Mouse (Mus musculus) cerebellum, adult 9-11 months (tissue): ENCODE results near the gene Snf8.

ENCODE experiments used
- DNase-seq: peaks from one replicate; pipeline ENCODE4 v3.0.0; 2022

Gene Snf8

DNA sequence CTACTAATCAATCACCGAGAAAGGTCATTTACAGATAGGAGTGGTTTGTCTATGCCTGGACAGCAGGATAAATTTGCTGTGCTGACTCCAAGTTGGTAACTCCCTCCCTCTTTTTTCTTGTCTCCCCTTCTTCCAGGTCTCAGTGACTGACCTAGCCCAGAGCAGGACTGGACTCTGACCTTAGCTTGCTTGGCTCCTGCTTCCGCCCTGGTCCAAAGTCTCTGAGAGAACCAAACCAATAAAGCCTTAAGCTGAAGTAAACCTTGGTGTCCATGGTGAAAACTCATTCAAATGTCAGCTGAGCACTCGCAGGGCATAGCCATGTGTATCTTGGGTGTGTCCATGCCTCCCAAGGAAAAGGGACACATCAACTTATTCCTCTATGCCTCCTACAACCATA is 4.1 kb upstream of the Snf8 start:
- no peak for DNase-seq

DNA sequence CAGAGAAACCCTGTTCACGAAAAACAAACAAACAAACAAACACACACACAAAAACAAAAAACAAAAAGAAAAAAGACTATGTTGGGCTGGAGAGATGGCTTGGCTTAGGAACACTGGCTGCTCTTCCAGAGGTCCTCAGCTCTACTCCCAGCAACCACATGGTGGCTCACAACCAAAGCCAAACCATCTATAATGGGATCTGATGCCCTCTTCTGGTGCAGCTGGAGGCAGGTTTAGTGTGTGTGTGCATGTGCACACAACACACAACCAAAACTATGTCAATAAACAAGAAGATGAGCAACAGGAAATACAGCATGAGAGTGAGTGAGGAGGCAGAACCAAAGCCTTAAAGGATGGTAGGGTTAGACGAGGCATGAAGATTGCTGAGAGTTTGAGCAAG is 3.0 kb upstream of the Snf8 start:
- DNase-seq: no peak

DNA sequence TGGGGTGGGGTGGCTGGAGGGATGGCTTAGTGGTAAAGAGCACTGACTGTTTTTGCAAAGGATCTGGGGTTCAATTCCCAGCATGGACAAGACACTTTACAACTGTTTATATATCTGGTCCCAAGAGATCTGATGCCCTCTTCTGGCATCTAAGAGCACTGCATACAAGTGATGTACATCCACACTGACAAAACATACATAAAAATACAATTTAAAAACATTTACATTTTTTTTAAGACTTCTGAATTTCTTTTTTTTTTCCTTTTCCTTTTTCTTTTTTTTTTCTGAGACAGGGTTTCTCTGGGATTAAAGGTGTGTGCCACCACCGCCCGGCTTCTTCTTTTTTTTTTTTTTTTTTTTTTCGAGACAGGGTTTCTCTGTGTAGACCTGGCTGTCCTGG is 1.4 kb upstream of the Snf8 start:
- DNase-seq: no peak

DNA sequence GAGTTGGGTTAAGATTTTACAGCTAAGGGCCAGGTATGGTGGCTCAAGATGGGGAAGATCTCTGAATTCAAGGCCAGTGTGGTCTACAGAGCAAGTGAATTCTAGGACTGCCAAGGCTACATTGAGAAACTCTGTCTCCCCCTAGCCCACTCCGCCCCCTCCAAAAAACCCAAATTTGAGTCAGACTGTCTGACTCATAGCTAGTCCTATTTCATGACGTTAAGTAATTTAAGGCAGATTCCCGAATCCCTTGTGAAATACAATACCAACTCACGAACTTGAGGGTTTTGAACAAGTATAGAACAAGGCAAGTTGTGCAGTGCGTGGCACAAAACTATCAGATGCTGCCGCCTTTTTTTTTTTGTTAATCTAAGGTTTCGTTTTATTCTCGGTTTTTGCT is 569 bp upstream of the Snf8 start:
- DNase-seq: no peak

DNA sequence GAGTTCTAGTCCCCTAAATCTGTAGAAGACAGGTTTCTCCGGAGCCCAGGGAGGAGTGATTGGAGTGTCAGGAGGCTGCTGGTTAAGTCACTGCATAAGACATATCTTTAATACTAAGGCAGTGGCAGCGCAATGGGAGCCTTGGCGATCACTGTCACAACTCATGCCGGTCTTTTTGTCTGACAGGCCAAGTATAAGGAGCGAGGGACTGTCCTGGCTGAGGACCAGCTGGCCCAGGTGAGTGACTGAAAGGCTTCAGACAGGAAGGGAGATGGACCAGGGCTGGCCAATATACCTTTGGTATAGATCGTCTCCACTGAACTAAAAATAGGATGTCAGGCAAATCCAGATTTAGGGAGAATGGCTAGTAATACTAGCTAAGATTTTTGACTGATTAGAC is 448 bp downstream of the Snf8 start:
- peak; percentile 42 for DNase-seq

DNA sequence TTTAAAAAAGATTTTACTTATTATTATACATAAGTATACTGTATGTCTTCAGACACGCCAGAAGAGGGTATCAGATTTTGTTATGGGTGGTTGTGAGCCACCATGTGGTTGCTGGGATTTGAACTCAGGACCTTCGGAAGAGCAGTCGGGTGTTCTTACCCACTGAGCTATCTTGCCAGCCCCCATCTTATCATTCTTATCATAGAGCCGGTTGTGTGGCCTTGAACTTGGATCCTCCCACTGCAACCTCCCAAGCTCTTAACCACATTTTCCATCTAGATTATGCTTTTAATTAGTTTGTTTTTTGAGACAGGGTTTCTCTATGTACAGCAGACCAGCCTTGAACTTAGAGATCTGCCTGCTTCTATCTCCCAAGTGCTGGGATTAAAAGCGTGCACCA is 2.8 kb downstream of the Snf8 start:
- no peak for DNase-seq

DNA sequence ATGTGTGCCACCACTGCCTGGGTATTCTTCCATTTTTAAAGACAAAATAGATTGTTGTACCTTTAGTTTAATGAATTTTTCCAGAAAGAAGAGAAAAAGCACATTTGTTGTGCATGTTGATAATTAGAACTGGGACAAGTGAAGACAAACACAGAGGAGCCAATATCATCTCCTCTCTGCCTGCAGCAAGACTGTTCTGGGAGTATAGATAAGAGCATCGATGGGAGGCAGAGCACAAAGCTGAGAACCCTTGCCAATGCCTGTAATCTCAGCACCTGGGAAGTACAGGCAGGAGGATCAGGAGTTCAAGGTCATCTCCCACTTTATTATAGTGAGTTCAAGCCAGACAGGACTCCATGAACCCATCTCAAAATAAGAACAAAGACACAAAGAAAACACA is 3.9 kb downstream of the Snf8 start:
- DNase-seq: no peak

DNA sequence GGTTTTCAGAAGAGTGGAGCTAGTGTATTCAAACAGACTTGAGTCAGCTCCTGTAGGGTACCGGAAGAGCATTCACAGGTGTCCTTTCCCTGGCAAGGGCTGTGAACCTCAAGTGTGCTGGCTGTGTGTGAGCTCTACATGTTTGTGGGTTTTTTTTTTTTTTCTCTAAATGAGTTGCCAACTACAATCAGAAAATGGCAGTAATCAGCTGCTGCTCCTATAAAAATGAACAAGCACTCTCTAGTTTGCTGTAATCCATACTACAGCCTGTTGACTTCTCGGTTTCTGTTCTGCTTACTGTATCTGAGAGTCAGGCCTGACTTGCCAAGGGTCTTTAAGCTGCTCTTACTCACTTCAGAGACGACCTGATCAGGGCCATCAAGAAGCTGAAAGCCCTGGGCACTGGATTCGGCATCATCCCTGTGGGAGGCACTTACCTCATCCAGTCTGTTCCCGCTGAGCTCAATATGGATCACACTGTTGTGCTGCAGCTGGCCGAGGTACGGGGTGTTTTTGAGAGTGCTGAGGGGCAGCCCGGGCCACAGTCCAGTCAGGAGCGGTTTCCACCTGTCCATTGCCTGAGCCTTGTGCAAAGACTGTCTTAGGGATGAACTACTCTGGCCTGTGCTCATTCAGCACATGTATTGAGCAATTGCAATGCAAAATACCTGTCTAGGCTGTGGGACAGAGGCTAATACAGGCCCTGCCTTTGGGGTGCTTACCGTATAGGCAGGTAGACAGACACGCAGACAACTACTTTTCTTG is 10.3 kb downstream of the Snf8 start:
- DNase-seq: no peak

DNA sequence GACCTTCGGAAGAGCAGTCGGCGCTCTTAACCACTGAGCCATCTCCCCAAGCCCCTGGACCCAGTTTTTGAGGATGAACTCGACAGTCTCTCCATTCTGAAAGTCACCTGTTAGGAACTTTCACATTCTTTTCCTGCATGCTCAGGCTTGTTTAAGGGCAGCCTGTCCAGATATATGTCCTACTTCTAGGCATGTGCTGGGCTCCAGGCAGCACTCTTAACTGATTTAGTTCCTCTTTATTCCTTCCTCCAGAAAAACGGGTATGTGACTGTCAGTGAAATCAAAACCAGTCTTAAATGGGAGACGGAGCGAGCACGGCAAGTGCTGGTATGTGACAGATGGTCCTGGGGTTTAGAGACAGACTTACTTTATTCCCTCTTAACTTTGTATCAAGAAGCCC is 11.3 kb downstream of the Snf8 start:
- DNase-seq: no peak

DNA sequence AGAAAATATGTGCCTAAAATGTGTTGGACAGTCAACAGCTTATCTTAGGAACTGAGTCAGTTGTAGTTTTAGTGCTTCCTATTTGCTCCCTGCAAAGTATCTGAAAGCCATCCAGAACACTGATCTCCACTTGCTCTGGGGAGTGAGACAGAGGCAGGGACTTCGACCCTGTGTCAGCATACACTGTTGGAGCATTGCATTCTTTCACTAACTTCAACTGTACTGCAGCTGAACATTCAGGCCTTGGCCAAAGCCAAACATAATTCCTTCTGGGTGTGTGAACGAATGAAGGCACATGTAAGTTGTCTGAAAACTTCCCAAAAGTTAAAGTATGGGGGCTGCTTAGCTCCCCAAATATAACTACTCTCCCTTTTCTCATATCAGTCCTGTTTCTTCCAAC is 12.1 kb downstream of the Snf8 start:
- no peak for DNase-seq

DNA sequence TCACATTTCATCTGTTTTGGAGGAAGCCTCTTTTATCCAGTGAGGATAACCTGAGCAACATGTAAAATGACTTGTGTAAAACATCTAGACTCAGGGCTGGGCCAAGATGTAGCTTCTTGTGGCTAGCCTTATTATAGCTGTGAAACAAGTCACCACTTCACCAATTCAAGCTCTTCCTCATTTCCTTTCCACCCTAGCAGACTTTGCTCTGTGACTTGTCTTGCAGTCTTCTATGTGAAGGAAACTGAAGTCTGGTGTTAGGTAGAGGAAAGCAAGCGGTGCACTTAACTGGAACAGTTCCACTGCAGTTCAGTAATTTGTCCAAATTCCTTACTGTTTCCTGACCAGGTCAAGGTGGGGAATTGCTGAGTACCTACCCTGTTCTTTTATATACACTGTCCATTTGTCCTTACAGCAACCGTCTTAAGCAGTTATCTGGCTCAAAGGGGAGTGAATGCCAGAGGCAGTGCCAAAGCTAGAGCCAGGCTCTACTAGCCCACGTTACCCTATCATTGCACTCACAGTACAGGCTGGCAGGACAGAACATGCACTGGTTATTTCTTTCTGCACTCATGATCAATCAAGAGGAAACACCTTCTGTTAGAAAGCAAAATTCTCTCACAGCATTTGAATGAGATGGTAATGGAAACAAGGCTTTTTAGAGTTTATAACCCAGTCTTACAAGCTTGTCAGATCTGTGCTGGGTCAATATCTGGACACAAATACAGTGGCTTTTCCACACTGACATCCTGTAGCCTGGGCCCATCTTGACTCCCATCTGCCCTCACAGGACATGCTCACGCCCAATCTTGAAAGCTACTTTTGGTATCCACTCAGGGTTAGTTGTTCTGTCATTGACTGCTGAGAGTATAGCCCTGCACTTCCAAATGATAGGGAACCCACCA is 13.0 kb downstream of the Snf8 start:
- DNase-seq: no peak

DNA sequence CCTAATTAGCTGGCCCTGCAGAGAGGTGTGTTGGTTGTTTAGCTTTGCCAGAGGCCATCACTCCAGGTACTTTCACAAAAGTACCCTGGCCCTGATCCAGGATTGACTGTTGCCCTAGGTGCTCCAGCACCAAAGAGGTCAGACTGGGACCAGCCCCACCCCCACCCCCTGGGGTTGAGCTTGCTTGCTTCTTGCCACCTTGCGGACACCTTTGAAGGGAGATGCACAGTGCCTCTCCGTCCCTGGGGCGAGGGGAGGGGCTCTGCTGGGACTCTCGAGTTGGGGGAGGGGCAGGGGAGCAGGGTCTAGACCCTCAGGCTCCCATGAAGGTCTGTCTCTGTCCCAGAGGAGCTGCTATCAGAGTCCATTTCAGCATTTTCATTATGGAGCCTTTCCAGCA is 15.3 kb downstream of the Snf8 start:
- no peak for DNase-seq

DNA sequence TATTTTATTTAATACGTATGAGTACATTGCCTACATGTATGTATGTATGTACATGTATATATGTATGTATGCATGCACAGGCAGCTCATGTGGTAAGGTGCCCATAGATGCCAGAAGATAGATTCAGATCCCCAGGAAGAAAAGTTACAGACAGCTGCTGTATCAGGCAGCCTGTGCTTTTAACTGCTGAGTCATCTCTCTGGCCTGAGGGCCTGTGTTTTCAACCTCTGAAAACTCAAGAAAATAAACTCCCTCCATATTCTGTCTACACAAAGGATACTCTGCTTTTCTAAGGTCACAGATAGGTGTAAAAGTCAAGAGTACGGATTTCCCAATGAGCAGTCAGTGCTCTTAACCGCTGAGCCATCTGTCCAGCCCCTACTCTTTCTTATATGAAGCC is 16.2 kb downstream of the Snf8 start:
- DNase-seq: no peak

DNA sequence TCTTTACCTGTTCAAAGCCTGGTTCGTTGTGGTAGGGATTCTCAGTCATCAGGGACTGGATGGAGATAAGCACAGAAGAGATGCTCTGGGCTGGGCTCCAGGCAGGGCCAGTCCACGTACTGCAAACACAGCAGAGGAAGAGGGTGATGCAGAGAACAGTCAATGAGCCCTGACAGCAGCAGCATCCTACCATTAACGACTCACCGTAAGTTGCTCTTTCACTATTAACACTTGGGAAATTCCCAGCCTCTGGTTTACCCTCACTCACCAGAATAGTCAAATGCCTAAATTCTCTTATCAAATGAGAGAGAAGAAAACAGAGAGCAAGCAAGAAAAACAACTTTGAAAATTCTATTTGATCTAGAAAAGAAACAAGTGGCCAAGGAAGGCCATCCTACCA is 23.6 kb downstream of the Snf8 start:
- no peak for DNase-seq

DNA sequence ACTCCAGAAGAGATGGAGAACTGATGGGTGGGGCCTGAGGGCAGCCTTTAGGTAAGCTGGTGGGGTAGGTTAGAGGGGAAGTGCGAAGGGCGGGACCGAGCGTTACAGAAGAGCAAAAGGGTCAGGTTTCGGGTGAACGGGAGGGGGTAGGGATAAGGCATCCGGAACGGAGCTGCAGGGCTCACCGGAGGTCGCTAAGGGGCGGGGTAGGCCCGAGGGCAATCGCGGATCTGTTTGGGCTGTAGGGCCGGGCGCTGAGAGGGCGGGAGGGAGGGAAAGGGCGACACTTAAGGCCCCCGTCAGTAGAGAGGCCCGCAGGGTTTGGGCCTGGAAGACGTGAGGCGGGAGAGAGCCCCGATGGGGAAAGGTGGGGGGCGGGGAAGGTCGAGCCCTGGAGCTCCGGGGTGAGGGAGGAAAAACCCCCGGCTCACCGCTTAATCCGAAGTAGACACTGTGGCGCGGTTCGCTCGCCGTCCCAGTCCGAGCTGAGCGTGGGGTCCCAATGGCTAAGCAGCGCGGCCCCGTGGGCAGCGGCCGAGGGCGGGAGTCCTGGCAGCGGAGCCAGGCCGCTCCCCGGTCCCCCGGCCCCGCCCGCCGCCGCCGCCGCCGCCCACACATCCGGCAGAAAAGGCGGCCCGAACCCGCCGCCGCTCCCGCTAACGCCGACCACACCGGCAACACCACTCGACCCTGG is 30.0 kb downstream of the Snf8 start:
- no peak for DNase-seq

DNA sequence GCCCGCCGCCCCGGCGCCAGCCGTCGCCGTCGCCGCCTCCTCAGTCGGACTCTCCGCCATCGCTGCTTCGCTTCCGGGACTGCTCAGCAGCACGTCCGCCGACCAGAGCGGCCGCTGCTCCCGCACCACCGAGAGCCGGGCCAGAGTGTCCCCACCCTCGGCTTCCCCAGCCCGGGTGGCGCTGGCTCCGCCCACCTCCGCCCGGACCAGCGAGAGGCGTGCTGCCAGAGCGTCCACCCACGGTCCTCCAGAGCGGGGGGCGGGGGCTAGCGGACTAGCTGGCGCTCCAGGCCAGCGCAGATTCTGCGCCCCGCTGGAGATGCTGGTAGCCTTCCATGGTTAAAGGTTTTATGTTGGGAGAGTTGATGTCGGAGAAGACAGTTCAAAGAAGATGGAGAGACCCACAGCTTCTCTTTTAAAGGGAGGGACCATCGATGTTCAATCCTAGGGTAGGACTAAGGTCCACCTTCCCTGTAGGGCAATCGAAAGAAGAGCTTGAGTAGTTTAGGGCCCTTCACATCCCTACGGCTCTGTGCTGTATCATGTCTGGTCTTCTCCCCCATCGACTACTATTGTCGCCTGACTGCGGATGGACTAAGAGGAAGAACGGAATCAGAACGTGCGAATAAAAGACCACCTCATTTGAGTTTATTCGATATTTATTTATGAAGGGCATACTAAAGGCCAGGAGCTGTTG is 30.7 kb downstream of the Snf8 start, which contains the start of gene Ube2z:
Gene Ube2z (minus strand): TSS at position 174 of the 697 bp plus-strand sequence.
- DNase-seq: peak; percentile 98

DNA sequence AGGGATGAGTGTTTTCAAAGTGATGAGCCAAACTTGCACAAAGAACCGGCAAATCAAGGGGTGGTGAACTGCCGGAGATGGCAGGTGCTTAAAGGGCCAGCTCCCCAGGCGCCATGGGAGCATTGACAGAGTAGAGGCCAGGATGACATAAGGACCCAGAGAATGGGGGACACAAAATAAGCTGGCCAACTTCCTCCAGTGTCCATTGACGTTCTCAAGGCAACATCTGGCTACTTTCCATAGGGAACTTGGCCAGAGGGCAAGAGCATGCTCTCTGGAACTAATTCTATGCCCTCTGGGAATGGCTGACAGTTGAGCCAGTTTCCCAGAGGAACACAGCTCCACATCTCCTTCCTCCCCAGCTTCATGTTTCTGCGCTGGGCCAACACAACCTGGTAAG is 33.5 kb downstream of the Snf8 start:
- peak; percentile 40 for DNase-seq

DNA sequence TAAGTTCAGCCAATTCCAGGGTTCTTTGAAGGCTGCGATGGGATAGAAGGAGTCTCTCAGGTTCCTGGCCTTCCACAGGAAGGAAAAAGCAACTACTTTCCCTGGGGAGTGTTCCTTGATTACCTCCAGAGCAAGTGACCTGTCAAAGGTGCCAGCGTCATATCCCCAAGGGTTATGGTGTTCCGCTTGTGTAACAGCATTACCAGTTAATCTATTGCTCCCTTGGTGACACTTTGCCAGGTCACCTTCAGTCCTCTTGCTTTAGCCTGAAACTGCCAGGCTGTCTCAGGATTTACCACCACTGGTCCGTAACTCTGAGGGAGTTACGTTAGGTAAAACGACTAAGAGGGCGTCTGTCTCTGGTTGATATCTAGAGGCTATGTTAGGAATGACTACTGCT is 35.7 kb downstream of the Snf8 start:
- no peak for DNase-seq

DNA sequence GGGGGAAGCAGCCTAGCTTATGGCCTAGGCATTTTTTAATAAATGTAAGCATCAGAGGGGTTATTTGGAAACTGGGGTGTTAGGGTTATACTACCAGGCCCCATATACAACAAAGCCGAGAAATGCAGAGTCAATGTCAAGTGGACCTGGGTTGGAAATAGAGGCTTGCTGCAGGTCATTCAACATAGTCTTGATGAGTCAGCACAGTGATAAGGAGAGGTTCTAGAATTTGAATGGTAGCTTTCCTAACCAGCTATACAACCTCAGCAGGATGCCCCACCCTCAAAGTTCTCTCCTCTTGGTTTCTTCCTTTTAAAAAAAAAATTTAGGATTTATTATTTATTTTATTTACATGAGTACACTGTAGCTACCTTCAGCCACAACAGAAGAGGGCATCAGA is 36.3 kb downstream of the Snf8 start:
- DNase-seq: no peak

DNA sequence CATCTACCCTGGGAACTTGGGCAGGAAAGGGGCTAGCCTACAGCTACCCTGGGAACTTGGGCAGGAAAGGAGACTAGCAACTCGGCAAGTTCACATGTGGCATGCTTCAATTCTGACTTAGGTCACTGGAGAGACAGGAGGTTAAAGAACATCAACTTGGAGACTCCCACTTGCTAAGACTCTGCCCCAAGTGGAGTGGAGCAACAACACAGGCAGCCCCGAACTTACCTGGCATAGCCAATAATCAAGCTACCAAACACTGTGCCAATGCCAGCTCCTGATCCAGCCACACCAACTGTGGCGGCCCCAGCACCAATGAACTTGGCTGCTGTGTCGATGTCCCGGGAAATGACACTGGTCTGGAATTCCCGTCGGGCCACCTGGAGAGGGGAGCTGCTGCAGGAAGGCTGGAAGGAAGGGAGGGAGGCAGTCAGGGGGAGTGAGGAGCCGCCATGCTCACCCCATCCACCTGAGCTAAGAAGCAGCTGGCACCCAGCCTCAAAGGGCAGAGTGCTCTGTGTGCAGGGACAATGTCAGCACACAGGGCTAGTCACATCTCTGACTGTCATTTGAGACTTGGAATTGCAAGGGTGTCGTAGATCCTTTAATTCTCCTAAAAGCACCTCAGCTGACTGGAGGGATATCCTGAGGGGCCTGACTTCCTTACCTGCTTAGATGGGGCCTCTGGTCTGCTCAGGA is 38.8 kb downstream of the Snf8 start:
- DNase-seq: peak; percentile 54

DNA sequence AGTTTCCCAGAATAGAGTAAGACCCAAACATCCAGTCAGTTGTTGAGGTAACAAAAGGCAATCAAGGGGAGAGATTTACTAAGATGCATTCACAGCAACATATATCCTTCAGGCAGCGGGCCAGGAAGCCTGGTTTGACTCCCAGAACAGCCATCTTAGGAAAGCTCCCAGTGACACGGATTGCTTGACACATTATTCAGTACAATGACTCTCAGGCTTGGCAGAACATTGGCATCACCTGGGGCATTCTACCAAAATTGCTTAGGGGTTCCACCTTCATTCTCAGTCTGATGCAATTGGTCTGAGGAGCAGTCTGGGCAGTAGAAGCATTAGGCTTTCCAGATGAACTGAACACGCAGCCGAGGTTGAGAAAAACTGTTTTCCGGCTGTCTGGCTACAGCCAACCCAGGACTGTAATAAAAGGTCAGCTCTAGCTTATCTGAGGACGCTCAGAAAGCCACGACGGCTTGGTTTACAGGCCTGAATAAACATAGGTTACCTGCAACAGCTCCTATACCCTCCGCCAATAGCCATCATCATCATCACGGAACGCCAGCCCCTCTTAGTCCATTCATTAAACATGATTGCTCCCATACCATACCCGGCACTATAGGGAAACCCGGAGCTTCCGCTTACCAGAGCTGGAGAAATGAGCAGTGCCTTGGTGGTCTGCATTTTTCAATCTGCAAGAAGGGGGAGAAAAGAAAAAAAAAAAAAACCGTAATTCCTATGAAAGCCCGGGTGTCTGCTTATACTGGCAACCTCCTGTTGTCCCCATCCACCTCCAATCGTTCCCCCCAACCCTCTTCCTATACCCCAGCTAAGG is 39.9 kb downstream of the Snf8 start:
- DNase-seq: peak; percentile 70

DNA sequence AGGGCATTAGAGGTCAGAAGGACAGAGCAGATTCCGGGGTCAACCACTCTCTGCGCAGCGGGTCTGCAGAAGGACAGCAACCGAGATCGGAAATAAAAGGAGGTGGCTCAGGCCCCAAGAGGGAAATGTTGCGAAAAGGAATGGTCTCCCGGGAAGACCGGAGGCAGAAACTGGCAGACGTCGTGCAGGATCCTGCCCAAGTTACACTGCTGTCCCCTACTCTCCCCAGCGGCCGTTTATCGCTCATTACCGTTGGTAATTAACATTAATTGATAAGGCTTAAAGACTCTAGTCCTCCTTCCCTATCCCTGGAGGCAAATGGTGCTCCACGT is 40.5 kb downstream of the Snf8 start:
- no peak for DNase-seq
